Mouse (Mus musculus) heart, embryonic 11.5 days (tissue): ENCODE data around the gene Ctdspl. TPM values are rescaled to one million over a fixed set of nuclear protein-coding genes. Genes with fewer than 3 reads are reported as not detected.

Experiments
- ATAC-seq: fragments of 200-750 bp; cut with Nextera tagmentation; replicated peaks from 2 replicates; pipeline ENCODE4 v1.8.0; 2017; ENCODE audit warnings: moderate library complexity; ENCODE audit not compliant: insufficient number of reproducible peaks, low FRiP score, low TSS enrichment
- H3K27ac ChIP-seq: fragments of 300-500 bp; sonication (generic); 2 replicates; pipeline ENCODE4 v1.5.1; 2014; ENCODE audit warnings: mild to moderate bottlenecking, low read depth, low read length
- H3K27me3 ChIP-seq: fragments of 300-500 bp; sonication (generic); 2 replicates; pipeline ENCODE4 v1.6.1; 2014; ENCODE audit warnings: mild to moderate bottlenecking, low read length, mixed read lengths; ENCODE audit not compliant: control insufficient read depth, insufficient read depth
- H3K36me3 ChIP-seq: fragments of 300-500 bp; sonication (generic); 2 replicates; pipeline ENCODE4 v1.6.1; 2014; ENCODE audit warnings: mild to moderate bottlenecking, low read length, moderate library complexity, mixed read lengths; ENCODE audit not compliant: control insufficient read depth, insufficient read depth
- H3K4me1 ChIP-seq: fragments of 300-500 bp; sonication (generic); 2 replicates; pipeline ENCODE4 v1.6.1; 2014; ENCODE audit warnings: low read length; ENCODE audit not compliant: control insufficient read depth, insufficient read depth
- H3K4me2 ChIP-seq: fragments of 300-500 bp; sonication (generic); 2 replicates; pipeline ENCODE4 v1.6.1; 2014; ENCODE audit warnings: mild to moderate bottlenecking, moderate library complexity
- H3K4me3 ChIP-seq: fragments of 300-500 bp; sonication (generic); 2 replicates; pipeline ENCODE4 v1.5.1; 2014; ENCODE audit warnings: low read depth, low read length
- H3K9ac ChIP-seq: fragments of 300-500 bp; sonication (generic); 2 replicates; pipeline ENCODE4 v1.6.1; 2014; ENCODE audit warnings: mild to moderate bottlenecking, low read depth, low read length, moderate library complexity
- H3K9me3 ChIP-seq: fragments of 300-500 bp; sonication (generic); replicated peaks from 2 replicates; pipeline ENCODE4 v1.6.1; 2016; ENCODE audit warnings: low read length; ENCODE audit not compliant: control insufficient read depth
- WGBS: fragments of 180-500 bp; shearing (Covaris S2); extraction: QIAGEN DNeasy Blood & Tissue Kit; methylation state at CpG from one replicate; pipeline ENCODE4 v1.1.7; 2014; ENCODE audit not compliant: insufficient replicate concordance; 5-methylcytosine and 5-hydroxymethylcytosine counted together
- polyA plus RNA-seq: library from polyadenylated mRNA; unstranded; fragments of >200 nt; fragmentation: Nextera tagmentation; extraction: Ambion mirVana; gene quantifications from 2 replicates; pipeline ENCODE4 v1.2.1, GENCODE M21; 2014

Gene Ctdspl
- polyA plus RNA-seq, 1 experiment from 2014 or later, result 10.5 TPM

GRCm38 (mm10) chr9:119025263-119025662 lies 99.0 kb downstream of the Ctdspl start:
- Histone ChIP-seq H3K36me3 (no peaks in the 10 kb centered on the region), H3K9ac (no peak overlapping the region), H3K27me3 (no peaks in the 10 kb centered on the region), H3K4me2 (no peak overlapping the region), H3K4me1 (no peaks in the 10 kb centered on the region), H3K27ac (no peak overlapping the region), H3K4me3 (no peak overlapping the region), H3K9me3 (no peaks in the 10 kb centered on the region)
- no peak for ATAC-seq
- 75% methylated on average over 6 of the region's 6 CpGs for WGBS

- 91% methylated on average over 7 of the region's 7 CpGs for WGBS
- Histone ChIP-seq H3K27me3 (no peaks in the 10 kb centered on the region), H3K4me1 (no peaks in the 10 kb centered on the region), H3K36me3 (no peaks in the 10 kb centered on the region), H3K27ac (no peak overlapping the region), H3K4me3 (no peak overlapping the region), H3K9me3 (no peaks in the 10 kb centered on the region), H3K9ac (no peak overlapping the region), H3K4me2 (no peak overlapping the region)
- ATAC-seq, result no peak
Observed at GRCm38 (mm10) chr9:119025832-119026331, 99.6 kb downstream of the Ctdspl start.

DNA sequence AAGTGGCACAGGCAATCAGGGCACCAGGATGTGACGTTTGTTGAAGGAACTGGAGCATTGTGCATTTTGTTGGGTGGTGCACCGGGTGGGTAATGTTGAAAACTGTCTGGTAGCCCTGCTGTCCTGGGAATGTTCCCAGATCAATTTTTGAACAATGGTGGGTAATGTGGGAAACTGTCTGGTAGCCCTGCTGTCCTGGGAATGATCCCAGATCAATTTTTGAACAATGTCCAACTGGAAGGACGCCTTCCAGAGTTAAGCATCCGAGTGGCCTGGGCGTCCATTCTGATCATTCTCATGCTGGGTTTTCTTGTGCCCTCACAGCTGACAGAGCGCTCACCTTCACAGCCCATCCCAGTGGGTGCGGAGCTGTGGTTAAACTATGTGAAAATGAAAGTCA lies 101.1 kb downstream of the Ctdspl start:
- H3K27me3 ChIP-seq, result no peaks in the 10 kb centered on the region
- H3K4me1 ChIP-seq, result peaks cover 5% of the 10 kb centered on the region; the same call in 1 of the 2 replicates
- no peak overlapping the region for H3K27ac ChIP-seq
- ATAC-seq, result no peak
- no peak overlapping the region for H3K4me3 ChIP-seq
- no peak overlapping the region for H3K9ac ChIP-seq
- 90% methylated on average over 7 of the region's 7 CpGs for WGBS
- no peaks in the 10 kb centered on the region for H3K9me3 ChIP-seq
- H3K4me2 ChIP-seq, result no peak overlapping the region
- H3K36me3 ChIP-seq, result no peaks in the 10 kb centered on the region; the same call in 1 of the 2 replicates

DNA sequence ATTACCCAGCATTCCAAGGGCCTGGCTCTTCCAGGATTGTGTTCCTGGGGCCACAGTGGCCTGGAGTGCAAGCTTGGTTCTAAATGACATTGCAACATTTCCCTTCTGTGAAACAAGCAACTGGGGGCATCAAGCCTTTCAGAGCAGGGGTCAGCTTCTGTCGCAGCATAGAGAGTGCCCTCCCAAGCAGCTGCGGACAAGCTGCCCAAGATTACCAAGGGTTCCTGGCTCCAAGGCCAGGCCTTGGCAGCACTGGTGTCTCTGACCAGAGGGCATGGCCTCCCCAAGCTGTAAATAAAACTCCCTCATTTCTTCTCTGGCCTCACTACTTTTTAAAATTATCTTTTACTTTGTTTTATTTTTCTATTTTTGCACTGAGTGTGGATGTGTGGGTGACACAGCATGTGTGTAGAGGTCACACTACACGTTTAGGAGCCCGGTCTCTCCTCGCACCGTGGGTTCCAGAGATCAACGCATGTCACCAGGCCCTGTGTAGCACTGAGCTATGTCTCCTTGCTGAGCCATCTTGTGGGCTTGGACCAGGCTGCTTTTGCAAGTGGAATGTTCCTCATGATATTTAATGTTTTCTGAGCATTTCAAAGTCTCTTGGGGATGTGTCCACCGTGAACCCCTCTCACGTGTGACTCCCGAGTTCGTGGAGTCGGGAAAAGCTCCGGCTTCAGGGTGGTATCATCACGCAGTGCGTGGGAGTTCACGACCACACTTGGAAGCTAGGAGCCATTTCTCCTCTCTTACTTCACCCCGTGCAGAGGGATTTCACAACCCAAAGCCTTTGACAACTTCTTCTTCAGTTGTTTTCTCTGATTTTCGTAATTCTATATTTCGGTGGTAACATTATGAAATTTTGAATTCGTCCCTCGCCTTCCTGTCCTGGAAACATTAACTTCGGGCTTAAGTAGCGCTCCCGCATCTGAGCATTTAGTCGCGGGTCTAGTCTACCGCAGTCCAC lies 102.3 kb downstream of the Ctdspl start:
- WGBS, result 88% methylated on average over 27 of the region's 27 CpGs
- H3K4me2 ChIP-seq, result no peak overlapping the region
- peaks cover 15% of the 10 kb centered on the region for H3K4me1 ChIP-seq
- H3K4me3 ChIP-seq, result no peak overlapping the region
- H3K9me3 ChIP-seq, result no peaks in the 10 kb centered on the region
- H3K27ac ChIP-seq, result no peak overlapping the region
- H3K36me3 ChIP-seq, result no peaks in the 10 kb centered on the region; the same call in 1 of the 2 replicates
- no peaks in the 10 kb centered on the region for H3K27me3 ChIP-seq
- no peak overlapping the region for H3K9ac ChIP-seq
- no peak for ATAC-seq

DNA sequence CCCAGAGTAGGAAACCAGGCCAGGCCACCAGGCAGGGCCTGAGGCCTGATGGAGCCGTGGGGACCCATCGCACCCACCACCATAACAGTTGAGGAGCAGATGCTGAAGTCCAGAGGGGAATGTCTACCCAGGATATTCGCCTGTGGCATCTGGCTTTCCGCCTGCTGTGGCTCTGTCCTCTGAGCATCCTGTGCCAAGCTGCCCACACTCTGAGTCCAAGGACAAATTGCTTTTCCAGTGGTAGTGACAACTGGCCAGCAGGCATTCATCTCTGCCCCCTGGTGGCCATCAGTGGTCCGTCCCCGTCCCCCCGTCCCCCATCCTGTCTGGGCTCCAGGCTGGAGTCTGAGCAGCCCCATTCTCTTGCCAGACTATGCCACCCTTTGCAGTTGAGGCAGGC lies 103.3 kb downstream of the Ctdspl start:
- no peak overlapping the region for H3K9ac ChIP-seq
- no peak for ATAC-seq

DNA sequence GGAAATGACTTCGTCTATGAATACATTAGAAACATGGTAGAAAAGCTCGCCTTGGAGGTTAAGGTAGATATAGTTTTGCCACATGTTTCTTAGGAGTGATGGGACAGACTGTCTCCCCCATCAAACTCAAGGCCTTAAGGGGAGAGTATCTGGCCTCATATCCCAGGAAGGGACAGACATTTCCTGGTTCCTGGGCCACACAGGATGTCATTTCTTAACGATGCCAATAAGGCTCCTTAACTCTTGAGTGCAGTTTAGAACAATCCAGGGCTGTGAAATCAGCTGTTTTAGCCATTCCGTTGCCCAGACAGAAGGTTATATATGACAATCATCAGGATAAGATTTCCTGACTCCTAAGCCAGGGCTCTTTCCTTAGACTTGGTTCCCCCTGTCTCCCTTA lies 104.8 kb downstream of the Ctdspl start:
- H3K27me3 ChIP-seq, result no peaks in the 10 kb centered on the region
- no peaks in the 10 kb centered on the region for H3K9me3 ChIP-seq
- peaks cover 19% of the 10 kb centered on the region for H3K4me1 ChIP-seq
- no peak overlapping the region for H3K27ac ChIP-seq
- 77% methylated on average over 4 of the region's 4 CpGs for WGBS
- no peaks in the 10 kb centered on the region; the same call in 1 of the 2 replicates for H3K36me3 ChIP-seq
- no peak overlapping the region for H3K4me2 ChIP-seq
- no peak overlapping the region for H3K9ac ChIP-seq
- ATAC-seq, result no peak
- H3K4me3 ChIP-seq, result no peak overlapping the region

More for the DNA sequence above, 103.3 kb downstream of the Ctdspl start:
- Histone ChIP-seq H3K27me3 (no peaks in the 10 kb centered on the region), H3K27ac (no peak overlapping the region), H3K36me3 (no peaks in the 10 kb centered on the region; the same call in 1 of the 2 replicates), H3K4me1 (peaks cover 15% of the 10 kb centered on the region), H3K4me2 (no peak overlapping the region), H3K9me3 (no peaks in the 10 kb centered on the region), H3K4me3 (no peak overlapping the region)
- WGBS, result 49% methylated on average over 7 of the region's 7 CpGs

DNA sequence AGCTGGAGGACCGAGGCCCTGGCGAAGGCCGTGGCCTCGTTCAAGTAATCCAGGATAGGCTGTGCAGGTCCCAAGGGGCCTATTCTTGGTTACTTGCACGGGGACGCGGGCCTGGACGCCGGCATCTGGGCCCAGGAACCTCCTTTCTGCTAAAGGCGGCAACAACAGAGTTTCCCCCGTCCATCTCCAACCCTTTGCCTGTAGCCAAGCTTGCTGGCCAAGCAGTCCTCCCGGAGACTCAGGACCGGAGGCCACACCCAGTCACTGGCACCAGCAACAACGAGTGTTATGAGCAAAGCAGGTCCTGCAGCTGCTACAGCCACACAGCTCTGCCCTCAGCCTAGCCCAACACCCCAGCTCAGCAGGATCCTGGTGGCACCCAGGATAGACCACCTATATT lies 105.5 kb downstream of the Ctdspl start:
- no peak overlapping the region for H3K4me2 ChIP-seq
- H3K27ac ChIP-seq, result 0 out of 2 replicates have a peak overlapping the region, but pooled peaks have one; percentile 7
- no peaks in the 10 kb centered on the region; the same call in 1 of the 2 replicates for H3K36me3 ChIP-seq
- no peak for ATAC-seq
- no peaks in the 10 kb centered on the region for H3K27me3 ChIP-seq
- H3K9ac ChIP-seq, result 0 out of 2 replicates have a peak overlapping the region, but pooled peaks have one; percentile 7
- peaks cover 20% of the 10 kb centered on the region for H3K4me1 ChIP-seq
- H3K9me3 ChIP-seq, result no peaks in the 10 kb centered on the region
- 76% methylated on average over 14 of the region's 14 CpGs for WGBS
- no peak overlapping the region for H3K4me3 ChIP-seq

DNA sequence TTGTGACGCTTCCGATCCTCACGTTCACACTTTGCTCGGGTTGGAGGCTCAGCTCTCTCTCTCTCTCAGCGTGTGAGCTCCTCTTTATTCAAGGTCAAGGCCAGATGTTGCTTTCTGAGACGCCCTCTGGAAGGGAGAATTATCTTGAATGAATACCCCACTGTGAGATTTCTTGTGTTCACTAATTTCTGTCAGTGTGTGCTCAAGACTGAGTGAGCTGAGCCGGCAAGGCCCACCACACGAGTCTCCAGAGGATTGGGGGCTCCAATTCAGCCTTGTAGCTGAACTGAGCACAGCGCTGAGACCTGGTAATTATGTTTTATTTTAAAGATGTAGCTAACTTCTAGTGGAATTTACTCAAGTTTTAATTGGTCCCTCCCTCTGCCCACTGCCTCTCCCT lies 106.3 kb downstream of the Ctdspl start:
- no peaks in the 10 kb centered on the region for H3K9me3 ChIP-seq
- no peak overlapping the region for H3K4me3 ChIP-seq
- H3K27ac ChIP-seq, result no peak overlapping the region; the same call in 1 of the 2 replicates
- no peak overlapping the region for H3K4me2 ChIP-seq
- H3K4me1 ChIP-seq, result peaks cover 20% of the 10 kb centered on the region
- no peak for ATAC-seq
- no peak overlapping the region for H3K9ac ChIP-seq
- WGBS, result 54% methylated on average over 9 of the region's 9 CpGs
- H3K27me3 ChIP-seq, result no peaks in the 10 kb centered on the region
- H3K36me3 ChIP-seq, result no peaks in the 10 kb centered on the region; the same call in 1 of the 2 replicates
